Mouse (Mus musculus) lung, embryonic 14.5 days (tissue): ENCODE measurements around the gene Nadsyn1. TPM values are rescaled to one million over a fixed set of nuclear protein-coding genes. Genes with fewer than 3 reads are reported as not detected.

Experiments
- ATAC-seq: fragments of 200-750 bp; cut with Nextera tagmentation; 2 replicates; pipeline ENCODE4 v1.8.0; 2017; ENCODE audit warnings: mild to moderate bottlenecking, moderate TSS enrichment, moderate library complexity; ENCODE audit not compliant: insufficient read depth
- DNase-seq: peaks from one replicate; pipeline ENCODE4 v3.0.0-alpha.2; 2015
- H3K27ac ChIP-seq: fragments of 300-500 bp; sonication (generic); 2 replicates; pipeline ENCODE4 v1.5.1; 2014; ENCODE audit warnings: low read depth, mild to moderate bottlenecking, moderate library complexity
- H3K27me3 ChIP-seq: fragments of 300-500 bp; sonication (generic); 2 replicates; pipeline ENCODE4 v1.6.1; 2014; ENCODE audit warnings: low read length, control low read depth; ENCODE audit not compliant: insufficient read depth
- H3K36me3 ChIP-seq: fragments of 300-500 bp; sonication (generic); 2 replicates; pipeline ENCODE4 v1.6.1; 2014; ENCODE audit warnings: control low read depth; ENCODE audit not compliant: insufficient read depth
- H3K4me1 ChIP-seq: fragments of 300-500 bp; sonication (generic); 2 replicates; pipeline ENCODE4 v1.6.1; 2014; ENCODE audit warnings: antibody characterized with exemption, control low read depth; ENCODE audit not compliant: insufficient read depth
- H3K4me2 ChIP-seq: fragments of 300-500 bp; sonication (generic); 2 replicates; pipeline ENCODE4 v1.6.1; 2014; ENCODE audit warnings: mild to moderate bottlenecking
- H3K4me3 ChIP-seq: fragments of 300-500 bp; sonication (generic); 2 replicates; pipeline ENCODE4 v1.5.1; 2014; ENCODE audit warnings: low read depth, low read length
- H3K9ac ChIP-seq: fragments of 300-500 bp; sonication (generic); 2 replicates; pipeline ENCODE4 v1.6.1; 2014
- H3K9me3 ChIP-seq: fragments of 300-500 bp; sonication (generic); 2 replicates; pipeline ENCODE4 v1.6.1; 2016; ENCODE audit warnings: low read depth, low read length, control low read depth
- CTCF ChIP-seq: IDR thresholded peaks from 2 replicates; pipeline ENCODE4 v1.5.1; 2016; ENCODE audit warnings: antibody characterized with exemption, low read depth
- WGBS: fragments of 180-500 bp; shearing (Covaris S2); extraction: QIAGEN DNeasy Blood & Tissue Kit; methylation state at CpG from one replicate; pipeline ENCODE4 v1.1.7; 2014; 5-methylcytosine and 5-hydroxymethylcytosine counted together
- polyA plus RNA-seq: library from polyadenylated mRNA; unstranded; fragments of >200 nt; fragmentation: Nextera tagmentation; extraction: Ambion mirVana; gene quantifications from 2 replicates; pipeline ENCODE4 v1.2.1, GENCODE M21; 2014

Gene Nadsyn1
- polyA plus RNA-seq, 1 experiment from 2014 or later: 6.7 TPM

- peaks cover 9% of the 10 kb centered on the region for H3K27me3 ChIP-seq
- no peaks in the 10 kb centered on the region for H3K9me3 ChIP-seq
- H3K4me2 ChIP-seq: no peak overlapping the region
- no peak for TF ChIP-seq CTCF
- H3K36me3 ChIP-seq: no peaks in the 10 kb centered on the region
- ATAC-seq (no peak), DNase-seq (no peak)
- H3K4me3 ChIP-seq: no peak overlapping the region
- H3K9ac ChIP-seq: no peak overlapping the region
- 0 out of 2 replicates have a peak, but pooled peaks cover 1% of the 10 kb centered on the region for H3K4me1 ChIP-seq
- 65% methylated on average over 19 of the region's 19 CpGs for WGBS
- H3K27ac ChIP-seq: no peak overlapping the region
Measured at GRCm38 (mm10) chr7:143764876-143765530, 57.6 kb downstream of the Nadsyn1 start.

DNA sequence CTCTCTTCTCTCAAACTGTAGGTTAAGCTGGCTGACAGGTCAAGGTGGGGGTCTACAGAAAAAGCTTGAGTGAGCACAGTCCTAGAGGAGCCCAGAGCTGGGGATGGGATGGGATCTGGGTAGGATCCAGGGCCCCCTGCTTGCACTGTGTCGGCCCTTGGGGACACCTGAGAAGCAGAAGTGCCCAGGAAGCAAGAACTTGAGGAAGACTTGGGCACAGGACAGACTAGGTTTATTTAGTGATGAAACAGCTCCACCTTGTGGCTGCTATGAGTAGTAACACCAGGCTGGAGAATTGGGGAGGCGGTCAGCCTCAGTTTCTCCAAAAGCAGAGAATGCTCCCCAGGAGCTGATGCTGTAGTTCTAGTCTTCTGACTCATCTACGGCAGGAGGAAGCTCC, 58.9 kb downstream of the Nadsyn1 start:
- ATAC-seq (peak; percentile 65; the same call in 1 of the 2 replicates), DNase-seq (peak; percentile 77)
- no peaks in the 10 kb centered on the region for H3K4me1 ChIP-seq
- 19% methylated on average over 3 of the region's 3 CpGs for WGBS
- peaks cover 9% of the 10 kb centered on the region for H3K27me3 ChIP-seq
- no peak overlapping the region for H3K27ac ChIP-seq
- H3K9ac ChIP-seq: no peak overlapping the region
- TF ChIP-seq CTCF: peak; percentile 83
- H3K4me3 ChIP-seq: no peak overlapping the region
- H3K36me3 ChIP-seq: no peaks in the 10 kb centered on the region
- no peak overlapping the region for H3K4me2 ChIP-seq
- H3K9me3 ChIP-seq: no peaks in the 10 kb centered on the region

- no peak for ATAC-seq
- no peak for DNase-seq
- Histone ChIP-seq H3K4me2 (no peak overlapping the region), H3K4me3 (no peak overlapping the region), H3K27ac (no peak overlapping the region), H3K4me1 (no peaks in the 10 kb centered on the region), H3K27me3 (0 out of 2 replicates have a peak, but pooled peaks cover 8% of the 10 kb centered on the region), H3K9me3 (no peaks in the 10 kb centered on the region), H3K9ac (no peak overlapping the region), H3K36me3 (no peaks in the 10 kb centered on the region)
- TF ChIP-seq CTCF: no peak
- WGBS: 47% methylated on average over 3 of the region's 3 CpGs
Measured at GRCm38 (mm10) chr7:143758956-143759355, 63.7 kb downstream of the Nadsyn1 start.

GRCm38 (mm10) chr7:143757696-143758095, 65.0 kb downstream of the Nadsyn1 start:
- Histone ChIP-seq H3K27me3 (0 out of 2 replicates have a peak, but pooled peaks cover 8% of the 10 kb centered on the region), H3K27ac (no peak overlapping the region), H3K4me3 (no peak overlapping the region), H3K9me3 (no peaks in the 10 kb centered on the region), H3K9ac (no peak overlapping the region), H3K4me1 (no peaks in the 10 kb centered on the region), H3K4me2 (peak overlapping the region; percentile 80), H3K36me3 (no peaks in the 10 kb centered on the region)
- WGBS: 58% methylated on average over 3 of the region's 3 CpGs
- ATAC-seq (no peak), DNase-seq (no peak)
- TF ChIP-seq CTCF: no peak

- peak overlapping the region; percentile 34 for H3K4me3 ChIP-seq
- H3K27me3 ChIP-seq: 0 out of 2 replicates have a peak, but pooled peaks cover 8% of the 10 kb centered on the region
- no peak overlapping the region for H3K9ac ChIP-seq
- H3K27ac ChIP-seq: no peak overlapping the region
- no peaks in the 10 kb centered on the region for H3K36me3 ChIP-seq
- TF ChIP-seq CTCF: no peak
- H3K4me2 ChIP-seq: peak overlapping the region; percentile 80
- WGBS: under 1% methylated on average over 15 of the region's 15 CpGs
- no peaks in the 10 kb centered on the region for H3K4me1 ChIP-seq
- ATAC-seq (peak; percentile 93), DNase-seq (peak; percentile 92)
- H3K9me3 ChIP-seq: no peaks in the 10 kb centered on the region
Measured at GRCm38 (mm10) chr7:143757027-143757390, 65.6 kb downstream of the Nadsyn1 start.

- Histone ChIP-seq H3K27me3 (0 out of 2 replicates have a peak, but pooled peaks cover 8% of the 10 kb centered on the region), H3K27ac (no peak within 1 kb of the TSS), H3K4me2 (peak within 1 kb of the TSS; percentile 80), H3K9me3 (no peaks in the 10 kb centered on the region), H3K36me3 (no peaks in the 10 kb centered on the region), H3K9ac (0 out of 2 replicates have a peak within 1 kb of the TSS, but pooled peaks have one; percentile 11), H3K4me1 (no peaks in the 10 kb centered on the region), H3K4me3 (peak within 1 kb of the TSS; percentile 34)
- no peak for TF ChIP-seq CTCF
- no peak for DNase-seq
- 20% methylated on average over 22 of the region's 22 CpGs for WGBS
- peak; percentile 23 for ATAC-seq
Measured at GRCm38 (mm10) chr7:143756125-143757026, 66.3 kb downstream of the Nadsyn1 start, which contains the start of gene Osbpl5. TSS of gene Osbpl5 (minus strand) at chr7:143756985.
